Mouse (Mus musculus): Measurements from ENCODE around the gene Vamp8.

DNA sequence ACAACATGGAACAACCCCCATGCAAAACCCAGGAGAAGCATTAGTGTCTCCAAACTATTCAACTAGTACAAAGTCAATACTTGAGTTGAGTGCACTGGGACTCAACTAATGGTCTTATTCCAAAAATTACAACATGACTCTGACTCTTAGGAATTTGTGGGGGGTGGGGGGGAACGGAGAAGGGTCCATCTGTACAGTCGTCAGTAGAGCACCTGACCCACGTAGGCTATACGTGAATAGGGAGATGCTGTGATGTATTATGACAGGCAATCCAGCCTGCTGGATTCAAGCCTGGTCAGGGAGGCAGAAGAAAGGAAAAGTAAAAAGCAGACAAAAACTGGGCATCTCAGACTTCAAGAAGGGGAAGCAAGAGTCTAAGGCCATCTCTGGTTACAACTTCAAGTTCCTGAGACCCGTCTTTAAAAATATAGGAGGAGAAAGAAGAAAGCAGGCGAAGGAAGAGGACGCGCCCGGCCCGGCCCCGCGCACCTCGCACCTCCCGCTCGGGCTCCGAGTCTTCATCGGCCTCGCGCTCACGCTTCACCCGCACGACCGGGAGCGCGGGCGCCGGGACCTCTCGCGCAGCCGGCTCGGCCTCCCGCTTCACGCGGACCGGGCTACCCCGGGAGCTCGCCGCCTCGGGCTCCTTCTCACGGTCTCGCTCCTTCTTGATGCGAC is 46.0 kb downstream of the Vamp8 start:
- TF ChIP-seq CTCF (IDR thresholded peaks at IDR 0.05; ENCODE audit: borderline replicate concordance, extremely low read depth, insufficient read depth, insufficient read length), result no peak
- no peak for TF ChIP-seq POLR2A (IDR thresholded peaks at IDR 0.05; ENCODE audit: borderline replicate concordance, extremely low read depth, insufficient read depth, insufficient read length, poor library complexity, severe bottlenecking)

All from brain, embryonic 14.5 days (tissue).